Mouse (Mus musculus): ENCODE measurements at regions not wholly inside any gene's neighbourhood (a gene's known extent, or its start where the extent isn't known, plus 50 kb on each side); places are given as distances from the start of the nearest gene placed in this dataset.

GRCm38 (mm10) chr9:89827564-89827963, 82.1 kb upstream of the Rasgrf1 start:
- H3K27me3 ChIP-seq (ENCODE audit: control insufficient read depth, insufficient read depth, low read length) = no peaks in the 10 kb centered on the region
- no peaks in the 10 kb centered on the region for H3K36me3 ChIP-seq (ENCODE audit: control insufficient read depth, insufficient read depth, low read length)
- no peak overlapping the region for H3K9ac ChIP-seq (ENCODE audit: low read length)
- TF ChIP-seq CTCF (IDR thresholded peaks at IDR 0.05; ENCODE audit: low read depth) (no peak), EP300 (optimal IDR thresholded peaks at IDR 0.05) (no peak)
- 50% methylated on average over 5 of the region's 5 CpGs for WGBS
- ATAC-seq (ENCODE audit: low FRiP score, low TSS enrichment) (no peak; the same call in 1 of the 2 replicates), DNase-seq (ENCODE audit: low spot score) (no peak)
- no peaks in the 10 kb centered on the region for H3K9me3 ChIP-seq (ENCODE audit: control insufficient read depth, low read length)
- H3K27ac ChIP-seq (replicated peaks) = no peak overlapping the region
- peak overlapping the region; percentile 40; the same call in 1 of the 2 replicates for H3K4me2 ChIP-seq (replicated peaks; ENCODE audit: low read depth)
- H3K4me3 ChIP-seq (ENCODE audit: low read depth, low read length) = no peak overlapping the region
- H3K4me1 ChIP-seq (replicated peaks; ENCODE audit: control insufficient read depth, insufficient read depth) = no peaks in the 10 kb centered on the region

GRCm38 (mm10) chr9:89826712-89827548, 82.8 kb upstream of the Rasgrf1 start:
- no peak overlapping the region for H3K9ac ChIP-seq (ENCODE audit: low read length)
- H3K36me3 ChIP-seq (ENCODE audit: control insufficient read depth, insufficient read depth, low read length) = no peaks in the 10 kb centered on the region
- TF ChIP-seq EP300 (optimal IDR thresholded peaks at IDR 0.05) = no peak
- TF ChIP-seq CTCF (IDR thresholded peaks at IDR 0.05; ENCODE audit: low read depth) = peak; percentile 87
- no peaks in the 10 kb centered on the region for H3K27me3 ChIP-seq (ENCODE audit: control insufficient read depth, insufficient read depth, low read length)
- no peak overlapping the region for H3K27ac ChIP-seq (replicated peaks)
- 37% methylated on average over 24 of the region's 24 CpGs for WGBS
- no peaks in the 10 kb centered on the region for H3K4me1 ChIP-seq (replicated peaks; ENCODE audit: control insufficient read depth, insufficient read depth)
- no peaks in the 10 kb centered on the region for H3K9me3 ChIP-seq (ENCODE audit: control insufficient read depth, low read length)
- no peak overlapping the region; the same call in 1 of the 2 replicates for H3K4me3 ChIP-seq (ENCODE audit: low read depth, low read length)
- ATAC-seq (ENCODE audit: low FRiP score, low TSS enrichment) = peak; percentile 92
- H3K4me2 ChIP-seq (replicated peaks; ENCODE audit: low read depth) = peak overlapping the region; percentile 40
- peak; percentile 82 for DNase-seq (ENCODE audit: low spot score)

- Histone ChIP-seq H3K4me3 (ENCODE audit: low read depth, low read length) (no peak overlapping the region), H3K4me2 (replicated peaks; ENCODE audit: low read depth) (no peak overlapping the region), H3K27me3 (ENCODE audit: control insufficient read depth, insufficient read depth, low read length) (no peaks in the 10 kb centered on the region), H3K27ac (replicated peaks) (no peak overlapping the region), H3K36me3 (ENCODE audit: control insufficient read depth, insufficient read depth, low read length) (no peaks in the 10 kb centered on the region), H3K9ac (ENCODE audit: low read length) (no peak overlapping the region), H3K4me1 (replicated peaks; ENCODE audit: control insufficient read depth, insufficient read depth) (no peaks in the 10 kb centered on the region), H3K9me3 (ENCODE audit: control insufficient read depth, low read length) (no peaks in the 10 kb centered on the region)
- TF ChIP-seq CTCF (IDR thresholded peaks at IDR 0.05; ENCODE audit: low read depth) (no peak), EP300 (optimal IDR thresholded peaks at IDR 0.05) (no peak)
- 61% methylated on average over 4 of the region's 4 CpGs for WGBS
- peak; percentile 21; the same call in 1 of the 2 replicates for ATAC-seq (ENCODE audit: low FRiP score, low TSS enrichment)
- no peak for DNase-seq (ENCODE audit: low spot score)
These were observed 83.6 kb upstream of the Ankrd34c start for GRCm38 (mm10) chr9:89821853-89822243.

GRCm38 (mm10) chr9:89821109-89821852, 83.0 kb upstream of the Ankrd34c start:
- H3K4me1 ChIP-seq (replicated peaks; ENCODE audit: control insufficient read depth, insufficient read depth) = no peaks in the 10 kb centered on the region
- TF ChIP-seq CTCF (IDR thresholded peaks at IDR 0.05; ENCODE audit: low read depth) = no peak
- no peak for TF ChIP-seq EP300 (optimal IDR thresholded peaks at IDR 0.05)
- ATAC-seq (ENCODE audit: low FRiP score, low TSS enrichment) (peak; percentile 54; the same call in 1 of the 2 replicates), DNase-seq (ENCODE audit: low spot score) (no peak)
- no peak overlapping the region for H3K4me3 ChIP-seq (ENCODE audit: low read depth, low read length)
- no peak overlapping the region for H3K27ac ChIP-seq (replicated peaks)
- H3K9ac ChIP-seq (ENCODE audit: low read length) = no peak overlapping the region
- H3K9me3 ChIP-seq (ENCODE audit: control insufficient read depth, low read length) = no peaks in the 10 kb centered on the region
- WGBS = 47% methylated on average over 20 of the region's 20 CpGs
- no peaks in the 10 kb centered on the region for H3K36me3 ChIP-seq (ENCODE audit: control insufficient read depth, insufficient read depth, low read length)
- no peak overlapping the region for H3K4me2 ChIP-seq (replicated peaks; ENCODE audit: low read depth)
- no peaks in the 10 kb centered on the region for H3K27me3 ChIP-seq (ENCODE audit: control insufficient read depth, insufficient read depth, low read length)

- ATAC-seq (ENCODE audit: low FRiP score, low TSS enrichment) = no peak
- H3K27me3 ChIP-seq (ENCODE audit: control insufficient read depth, insufficient read depth, low read length) = no peaks in the 10 kb centered on the region
- no peak for DNase-seq (ENCODE audit: low spot score)
- no peaks in the 10 kb centered on the region for H3K36me3 ChIP-seq (ENCODE audit: control insufficient read depth, insufficient read depth, low read length)
- 49% methylated on average over 8 of the region's 8 CpGs for WGBS
- H3K27ac ChIP-seq (replicated peaks) = no peak overlapping the region
- H3K9me3 ChIP-seq (ENCODE audit: control insufficient read depth, low read length) = no peaks in the 10 kb centered on the region
- TF ChIP-seq CTCF (IDR thresholded peaks at IDR 0.05; ENCODE audit: low read depth) (no peak), EP300 (optimal IDR thresholded peaks at IDR 0.05) (no peak)
- H3K4me1 ChIP-seq (replicated peaks; ENCODE audit: control insufficient read depth, insufficient read depth) = no peaks in the 10 kb centered on the region
- no peak overlapping the region for H3K9ac ChIP-seq (ENCODE audit: low read length)
- H3K4me3 ChIP-seq (ENCODE audit: low read depth, low read length) = no peak overlapping the region
- H3K4me2 ChIP-seq (replicated peaks; ENCODE audit: low read depth) = no peak overlapping the region
These were observed 75.5 kb upstream of the Ankrd34c start for GRCm38 (mm10) chr9:89813616-89814318.

Data from stomach, postnatal 0 days (tissue).